ENCODE assay signal across 25 mouse cellular contexts in genomic region chr2:98112023-98112422, GRCm38 (mm10).
"Had no signal": no experiment of that assay in that cellular context is flagged by ENCODE, and none has a peak within 500 bp of the region (broad histone marks: within the 10 kb centered on the region; RNA-seq: fewer than 3 reads in every experiment).

No protein-coding gene starts in this region.

- H3K9ac ChIP-seq: heart, embryonic 12.5 days; hindbrain, embryonic 12.5 days; hindbrain, embryonic 14.5 days; intestine, embryonic 15.5 days; kidney, embryonic 15.5 days; limb, embryonic 13.5 days; limb, embryonic 15.5 days; liver, embryonic 12.5 days had no signal

- H3K4me1 ChIP-seq: heart, embryonic 10.5 days; heart, embryonic 12.5 days; hindbrain, embryonic 10.5 days; hindbrain, embryonic 12.5 days; intestine, embryonic 15.5 days; kidney, embryonic 15.5 days; limb, embryonic 13.5 days; limb, embryonic 15.5 days; liver, embryonic 12.5 days had no signal

- H3K27me3 ChIP-seq: heart, embryonic 12.5 days; hindbrain, embryonic 12.5 days; intestine, embryonic 15.5 days; kidney, embryonic 15.5 days; limb, embryonic 13.5 days; limb, embryonic 15.5 days; liver, embryonic 12.5 days had no signal

- H3K36me3 ChIP-seq: heart, embryonic 10.5 days; heart, embryonic 12.5 days; hindbrain, embryonic 10.5 days; hindbrain, embryonic 12.5 days; intestine, embryonic 15.5 days; kidney, embryonic 15.5 days; limb, embryonic 13.5 days; limb, embryonic 15.5 days; liver, embryonic 12.5 days had no signal

- H3K27ac ChIP-seq: heart, embryonic 10.5 days; hindbrain, embryonic 10.5 days; hindbrain, embryonic 12.5 days; hindbrain, embryonic 14.5 days; intestine, embryonic 15.5 days; kidney, embryonic 15.5 days; kidney, postnatal 0 days; limb, embryonic 13.5 days; limb, embryonic 15.5 days; liver, embryonic 12.5 days had no signal

- H3K4me2 ChIP-seq: heart, embryonic 12.5 days; hindbrain, embryonic 12.5 days; hindbrain, embryonic 14.5 days; intestine, embryonic 15.5 days; kidney, embryonic 15.5 days; limb, embryonic 13.5 days; limb, embryonic 15.5 days; liver, embryonic 12.5 days had no signal

- DNase-seq: gastrocnemius, postnatal 14 days; heart, adult 18-20 months; heart, postnatal 10 days; heart, postnatal 4 days; kidney, adult 18-20 months; kidney, adult 8-10 months; kidney, postnatal 14 days; kidney, postnatal 36 days; layer of hippocampus, adult 9-11 months; layer of hippocampus, postnatal 36 days; left cerebral cortex, postnatal 4 days had no signal

- H3K9me3 ChIP-seq: heart, embryonic 10.5 days; hindbrain, embryonic 12.5 days; intestine, embryonic 15.5 days; limb, embryonic 13.5 days; limb, embryonic 15.5 days; liver, embryonic 12.5 days had no signal

- ATAC-seq: hindbrain, embryonic 16.5 days; inflammation-experienced regulatory T-cells, adult 6 months; intestine, embryonic 15.5 days; intestine, postnatal 0 days; liver, embryonic 12.5 days had no signal

- H3K4me3 ChIP-seq: heart, embryonic 10.5 days; heart, embryonic 12.5 days; hindbrain, embryonic 10.5 days; hindbrain, embryonic 12.5 days; intestine, embryonic 15.5 days; kidney, embryonic 15.5 days; limb, embryonic 13.5 days; limb, embryonic 15.5 days; liver, embryonic 12.5 days had no signal
